Mouse (Mus musculus): Measurements from ENCODE around the gene Lrrfip2.

GRCm38 (mm10) chr9:111261356-111261755 lies 144.0 kb downstream of the Lrrfip2 start:
- TF ChIP-seq GATA1 (IDR thresholded peaks at IDR 0.05; ENCODE audit: borderline replicate concordance, low read length) (no peak), FLI1 (IDR thresholded peaks at IDR 0.05; ENCODE audit: low read length) (no peak)
